Mouse (Mus musculus) liver, embryonic 16.5 days (tissue): ENCODE data around the gene Ube2l6. TPM values are rescaled to one million over a fixed set of nuclear protein-coding genes. Genes with fewer than 3 reads are reported as not detected.

Experiments
- ATAC-seq: fragments of 200-750 bp; cut with Nextera tagmentation; 2 replicates; pipeline ENCODE4 v1.8.0; 2017; ENCODE audit warnings: low read depth, mild to moderate bottlenecking, moderate number of reproducible peaks, moderate library complexity
- H3K27ac ChIP-seq: fragments of 300-500 bp; sonication (generic); 2 replicates; pipeline ENCODE4 v1.5.1; 2014; ENCODE audit warnings: mild to moderate bottlenecking, low read length
- H3K27me3 ChIP-seq: fragments of 300-500 bp; sonication (generic); 2 replicates; pipeline ENCODE4 v1.6.1; 2014; ENCODE audit warnings: low read depth, low read length, mixed read lengths; ENCODE audit not compliant: control insufficient read depth, insufficient read depth
- H3K36me3 ChIP-seq: fragments of 300-500 bp; sonication (generic); 2 replicates; pipeline ENCODE4 v1.6.1; 2014; ENCODE audit warnings: mild to moderate bottlenecking; ENCODE audit not compliant: control insufficient read depth, insufficient read depth
- H3K4me1 ChIP-seq: fragments of 300-500 bp; sonication (generic); 2 replicates; pipeline ENCODE4 v1.6.1; 2014; ENCODE audit warnings: low read depth, low read length, mixed read lengths; ENCODE audit not compliant: control insufficient read depth
- H3K4me2 ChIP-seq: fragments of 300-500 bp; sonication (generic); 2 replicates; pipeline ENCODE4 v1.6.1; 2014; ENCODE audit warnings: low read depth, low read length, mixed read lengths
- H3K4me3 ChIP-seq: fragments of 300-500 bp; sonication (generic); 2 replicates; pipeline ENCODE4 v1.5.1; 2014; ENCODE audit warnings: low read depth, mild to moderate bottlenecking, low read length
- H3K9ac ChIP-seq: fragments of 300-500 bp; sonication (generic); 2 replicates; pipeline ENCODE4 v1.6.1; 2014; ENCODE audit warnings: low read depth, low read length
- H3K9me3 ChIP-seq: fragments of 300-500 bp; sonication (generic); replicated peaks from 2 replicates; pipeline ENCODE4 v1.6.1; 2016; ENCODE audit warnings: low read length; ENCODE audit not compliant: control insufficient read depth
- WGBS: fragments of 180-500 bp; shearing (Covaris S2); extraction: QIAGEN DNeasy Blood & Tissue Kit; methylation state at CpG from one replicate; pipeline ENCODE4 v1.1.7; 2014; ENCODE audit not compliant: insufficient replicate concordance; 5-methylcytosine and 5-hydroxymethylcytosine counted together
- polyA plus RNA-seq: library from polyadenylated mRNA; unstranded; fragments of >200 nt; fragmentation: Nextera tagmentation; extraction: Ambion mirVana; gene quantifications from 2 replicates; pipeline ENCODE4 v1.2.1, GENCODE M21; 2015

Ube2l6 gene
- polyA plus RNA-seq, 1 experiment from 2014 or later: 542 TPM

DNA sequence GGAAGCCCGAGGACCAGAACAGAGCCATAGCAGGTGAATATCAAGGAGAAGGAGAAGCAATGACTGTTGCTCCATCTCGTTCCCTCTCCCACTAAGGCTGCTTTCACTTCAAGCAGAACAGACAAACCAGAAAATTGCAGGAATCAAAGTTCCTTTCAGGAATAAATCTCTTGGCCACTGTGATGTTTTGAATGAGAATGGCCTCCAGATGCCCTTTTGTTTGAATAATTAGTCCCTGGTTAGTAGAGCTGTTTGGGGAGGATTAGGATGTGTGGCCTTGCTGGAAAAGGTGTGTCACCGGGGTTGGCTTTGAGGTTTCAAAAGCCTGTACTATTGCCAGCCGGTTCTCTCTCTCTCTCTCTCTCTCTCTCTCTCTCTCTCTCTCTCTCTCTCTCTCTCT is 36.3 kb upstream of the Ube2l6 start:
- Histone ChIP-seq H3K4me2 (no peak overlapping the region), H3K9ac (no peak overlapping the region), H3K4me3 (no peak overlapping the region), H3K36me3 (no peaks in the 10 kb centered on the region), H3K27ac (0 out of 2 replicates have a peak overlapping the region, but pooled peaks have one; percentile 30), H3K4me1 (no peaks in the 10 kb centered on the region; the same call in 1 of the 2 replicates), H3K27me3 (no peaks in the 10 kb centered on the region; the same call in 1 of the 2 replicates), H3K9me3 (no peaks in the 10 kb centered on the region)
- ATAC-seq: no peak
- 47% methylated on average over 4 of the region's 4 CpGs for WGBS

DNA sequence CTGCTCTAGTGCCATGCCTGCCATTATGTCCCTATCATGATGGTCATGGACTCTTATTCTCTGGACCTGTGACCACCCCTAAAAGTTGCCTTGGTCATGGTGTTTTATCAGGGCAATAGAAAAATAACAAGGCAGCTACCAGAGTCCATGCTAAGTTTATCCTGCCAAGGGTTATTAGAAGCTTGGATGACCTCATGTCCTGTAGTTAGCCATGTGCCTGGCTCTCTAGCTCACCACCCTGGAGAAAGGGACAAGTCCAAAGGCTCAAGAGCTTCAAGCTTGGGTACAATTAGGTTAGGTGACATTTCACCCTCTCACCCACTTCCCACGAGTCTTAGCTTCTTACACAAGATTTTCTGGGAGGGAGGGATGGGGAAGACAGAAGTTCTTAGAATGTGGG is 35.8 kb upstream of the Ube2l6 start:
- H3K4me1 ChIP-seq: no peaks in the 10 kb centered on the region; the same call in 1 of the 2 replicates
- H3K27me3 ChIP-seq: no peaks in the 10 kb centered on the region; the same call in 1 of the 2 replicates
- ATAC-seq: no peak
- H3K36me3 ChIP-seq: no peaks in the 10 kb centered on the region
- H3K9me3 ChIP-seq: no peaks in the 10 kb centered on the region
- H3K4me3 ChIP-seq: no peak overlapping the region
- no peak overlapping the region for H3K27ac ChIP-seq
- no peak overlapping the region for H3K9ac ChIP-seq
- H3K4me2 ChIP-seq: no peak overlapping the region
- WGBS: 18% methylated on average over 1 of the region's 1 CpGs

DNA sequence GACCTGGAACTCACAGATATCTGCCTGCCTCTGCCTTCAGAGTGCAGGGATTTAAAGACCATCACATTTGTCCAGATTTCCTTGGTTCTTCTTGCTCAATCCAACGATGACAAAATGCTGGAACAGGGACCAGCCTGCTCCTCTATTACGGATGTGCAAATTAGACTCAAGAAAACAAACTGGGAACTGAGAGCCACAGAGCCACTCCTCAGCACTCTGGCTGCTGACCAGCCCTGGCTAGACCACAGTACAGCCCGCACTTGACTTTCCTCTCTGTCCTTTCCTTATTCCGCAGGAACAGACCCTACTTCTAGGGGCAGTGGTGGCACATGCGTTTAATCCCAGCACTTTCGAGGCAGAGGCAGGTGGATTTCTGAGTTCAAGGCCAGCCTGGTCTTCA is 28.1 kb upstream of the Ube2l6 start:
- no peak overlapping the region for H3K9ac ChIP-seq
- H3K4me3 ChIP-seq: no peak overlapping the region
- H3K4me1 ChIP-seq: no peaks in the 10 kb centered on the region; the same call in none of the 2 replicates
- H3K9me3 ChIP-seq: no peaks in the 10 kb centered on the region
- WGBS: 51% methylated on average over 6 of the region's 6 CpGs
- no peak for ATAC-seq
- no peak overlapping the region for H3K4me2 ChIP-seq
- no peaks in the 10 kb centered on the region for H3K36me3 ChIP-seq
- H3K27ac ChIP-seq: no peak overlapping the region
- H3K27me3 ChIP-seq: peaks cover 10% of the 10 kb centered on the region

DNA sequence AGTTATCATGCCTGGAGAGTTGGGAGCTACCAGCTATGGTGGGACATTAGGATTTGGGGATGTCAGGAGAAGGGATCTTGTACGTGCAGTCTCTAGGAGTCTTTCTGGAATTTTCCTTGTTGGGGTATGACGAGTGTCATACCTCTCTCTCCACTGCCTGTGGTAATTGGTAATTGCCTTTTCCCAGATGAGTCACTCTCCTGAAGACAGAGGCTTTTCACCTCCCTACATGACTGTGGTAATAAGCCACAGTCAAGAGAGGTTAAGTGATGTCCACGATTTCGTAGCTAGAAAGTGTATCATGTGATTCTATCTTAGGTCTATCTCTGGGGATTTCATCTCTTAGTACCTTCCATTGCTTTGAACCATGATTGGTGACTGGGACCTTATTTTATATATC is 26.2 kb upstream of the Ube2l6 start:
- H3K9ac ChIP-seq: no peak overlapping the region
- H3K4me1 ChIP-seq: no peaks in the 10 kb centered on the region; the same call in none of the 2 replicates
- H3K27me3 ChIP-seq: peaks cover 14% of the 10 kb centered on the region
- no peak overlapping the region for H3K4me2 ChIP-seq
- no peaks in the 10 kb centered on the region for H3K36me3 ChIP-seq
- ATAC-seq: no peak
- no peak overlapping the region for H3K27ac ChIP-seq
- WGBS: 64% methylated on average over 4 of the region's 4 CpGs
- H3K4me3 ChIP-seq: no peak overlapping the region
- H3K9me3 ChIP-seq: no peaks in the 10 kb centered on the region

- Histone ChIP-seq H3K36me3 (no peaks in the 10 kb centered on the region), H3K27me3 (peaks cover 17% of the 10 kb centered on the region), H3K9me3 (no peaks in the 10 kb centered on the region), H3K4me3 (no peak overlapping the region), H3K4me1 (no peaks in the 10 kb centered on the region; the same call in none of the 2 replicates), H3K27ac (no peak overlapping the region), H3K9ac (no peak overlapping the region), H3K4me2 (no peak overlapping the region)
- ATAC-seq: no peak
- WGBS: 59% methylated on average over 5 of the region's 5 CpGs
Measured at GRCm38 (mm10) chr2:84773195-84773594, 25.4 kb upstream of the Ube2l6 start.

GRCm38 (mm10) chr2:84774751-84775150 is 23.9 kb upstream of the Ube2l6 start:
- peak; percentile 79 for ATAC-seq
- Histone ChIP-seq H3K4me3 (peak overlapping the region; percentile 23), H3K36me3 (no peaks in the 10 kb centered on the region), H3K27ac (no peak overlapping the region), H3K27me3 (peaks cover 29% of the 10 kb centered on the region), H3K4me1 (no peaks in the 10 kb centered on the region; the same call in none of the 2 replicates), H3K9me3 (no peaks in the 10 kb centered on the region), H3K4me2 (peak overlapping the region; percentile 15), H3K9ac (no peak overlapping the region)
- 24% methylated on average over 15 of the region's 15 CpGs for WGBS

DNA sequence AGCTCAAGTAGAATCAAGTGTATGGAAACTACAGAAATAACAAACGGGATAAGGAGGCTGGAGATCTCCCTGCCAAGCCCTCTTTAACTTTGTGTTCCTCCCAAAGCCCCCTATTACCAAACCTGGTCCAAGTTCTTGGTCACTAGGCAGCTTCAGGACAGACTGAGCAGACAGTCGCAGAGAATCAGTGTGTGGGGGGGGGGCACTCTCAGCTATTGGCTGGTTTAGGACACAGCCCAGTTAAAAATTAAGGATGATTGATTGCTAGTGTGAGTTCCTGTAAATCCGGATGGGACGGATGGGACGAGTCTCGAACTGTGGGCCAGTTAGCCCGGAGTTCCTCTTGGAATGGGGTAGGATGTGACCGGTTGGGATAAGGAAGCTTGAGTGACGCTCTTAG is 23.4 kb upstream of the Ube2l6 start, which contains the start of gene Serping1:
Serping1 (minus strand) TSS at position 204 of the 400 bp plus-strand sequence.
- peaks cover 29% of the 10 kb centered on the region for H3K27me3 ChIP-seq
- H3K36me3 ChIP-seq: no peaks in the 10 kb centered on the region
- ATAC-seq: peak; percentile 78
- peak within 1 kb of the TSS; percentile 15 for H3K4me2 ChIP-seq
- H3K27ac ChIP-seq: no peak within 1 kb of the TSS
- no peak within 1 kb of the TSS for H3K9ac ChIP-seq
- no peaks in the 10 kb centered on the region for H3K9me3 ChIP-seq
- peak within 1 kb of the TSS; percentile 23 for H3K4me3 ChIP-seq
- no peaks in the 10 kb centered on the region; the same call in none of the 2 replicates for H3K4me1 ChIP-seq
- WGBS: 64% methylated on average over 9 of the region's 9 CpGs

- Histone ChIP-seq H3K27me3 (peaks cover 29% of the 10 kb centered on the region), H3K9ac (no peak overlapping the region), H3K9me3 (no peaks in the 10 kb centered on the region), H3K4me3 (no peak overlapping the region), H3K4me2 (no peak overlapping the region), H3K4me1 (no peaks in the 10 kb centered on the region; the same call in none of the 2 replicates), H3K27ac (no peak overlapping the region), H3K36me3 (no peaks in the 10 kb centered on the region)
- 55% methylated on average over 6 of the region's 6 CpGs for WGBS
- no peak for ATAC-seq
Measured at GRCm38 (mm10) chr2:84775665-84776064, 23.0 kb upstream of the Ube2l6 start.

GRCm38 (mm10) chr2:84777706-84778105 is 20.9 kb upstream of the Ube2l6 start:
- Histone ChIP-seq H3K27ac (no peak overlapping the region), H3K27me3 (peaks cover 29% of the 10 kb centered on the region), H3K9me3 (no peaks in the 10 kb centered on the region), H3K4me3 (no peak overlapping the region), H3K4me2 (no peak overlapping the region), H3K4me1 (no peaks in the 10 kb centered on the region; the same call in none of the 2 replicates), H3K9ac (no peak overlapping the region), H3K36me3 (no peaks in the 10 kb centered on the region)
- ATAC-seq: no peak
- 63% methylated on average over 3 of the region's 3 CpGs for WGBS
